Mouse (Mus musculus) stomach, embryonic 15.5 days (tissue): ENCODE results near the gene Lrrc15. TPM values are rescaled to one million over a fixed set of nuclear protein-coding genes. Genes with fewer than 3 reads are reported as not detected.
A peak's percentile ranks its signal among the peaks of the same experiment; 100 is the strongest.

Source experiments
- ATAC-seq: fragments of 200-750 bp; cut with Nextera tagmentation; 2 replicates; pipeline ENCODE4 v1.8.0; 2017; ENCODE audit warnings: low read depth, moderate number of reproducible peaks, moderate TSS enrichment; ENCODE audit not compliant: insufficient read depth, low FRiP score
- H3K27ac ChIP-seq: fragments of 300-500 bp; sonication (generic); 2 replicates; pipeline ENCODE4 v1.5.1; 2015; ENCODE audit warnings: mild to moderate bottlenecking, inconsistent platforms
- H3K27me3 ChIP-seq: fragments of 300-500 bp; sonication (generic); replicated peaks from 2 replicates; pipeline ENCODE4 v1.6.1; 2015; ENCODE audit warnings: inconsistent platforms
- H3K36me3 ChIP-seq: fragments of 300-500 bp; sonication (generic); 2 replicates; pipeline ENCODE4 v1.6.1; 2015; ENCODE audit warnings: inconsistent platforms
- H3K4me1 ChIP-seq: fragments of 300-500 bp; sonication (generic); 2 replicates; pipeline ENCODE4 v1.6.1; 2015; ENCODE audit warnings: inconsistent platforms
- H3K4me2 ChIP-seq: fragments of 300-500 bp; sonication (generic); 2 replicates; pipeline ENCODE4 v1.6.1; 2015; ENCODE audit warnings: mild to moderate bottlenecking, inconsistent platforms
- H3K4me3 ChIP-seq: fragments of 300-500 bp; sonication (generic); replicated peaks from 2 replicates; pipeline ENCODE4 v1.5.1; 2015; ENCODE audit warnings: inconsistent platforms
- H3K9ac ChIP-seq: fragments of 300-500 bp; sonication (generic); 2 replicates; pipeline ENCODE4 v1.6.1; 2015; ENCODE audit warnings: inconsistent platforms
- H3K9me3 ChIP-seq: fragments of 300-500 bp; sonication (generic); 2 replicates; pipeline ENCODE4 v1.6.1; 2016; ENCODE audit warnings: inconsistent platforms
- WGBS: fragments of 180-500 bp; shearing (Covaris S2); methylation state at CpG from one replicate; pipeline ENCODE4 v1.1.7; 2015; 5-methylcytosine and 5-hydroxymethylcytosine counted together
- polyA plus RNA-seq: library from polyadenylated mRNA; unstranded; fragments of >200 nt; fragmentation: Nextera tagmentation; extraction: Ambion mirVana; gene quantifications from 2 replicates; pipeline ENCODE4 v1.2.1, GENCODE M21; 2015

Gene Lrrc15
- polyA plus RNA-seq, 1 experiment from 2014 or later, result 0.39 TPM

DNA sequence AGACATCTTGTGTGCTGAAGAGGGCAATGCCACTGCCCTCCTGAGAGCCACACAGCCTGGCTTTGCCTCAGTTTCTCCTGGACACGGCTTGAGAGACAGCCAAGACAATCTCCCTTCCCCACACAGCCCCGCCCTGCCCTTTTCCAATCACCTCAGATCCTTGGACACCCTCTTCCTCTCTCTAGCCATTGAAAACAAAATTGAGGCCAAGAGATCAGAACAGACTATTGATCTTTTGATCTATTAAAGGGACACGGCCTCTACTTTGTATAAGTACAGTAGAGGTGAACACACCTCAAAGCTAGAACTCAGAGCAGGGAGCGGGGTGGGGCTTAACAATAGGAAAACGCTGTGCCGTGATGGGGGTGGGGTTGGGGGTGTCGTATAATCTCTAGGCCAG lies 24.6 kb downstream of the Lrrc15 start:
- no peak for ATAC-seq
- Histone ChIP-seq H3K9ac (no peak overlapping the region), H3K4me1 (no peaks in the 10 kb centered on the region), H3K4me3 (no peak overlapping the region), H3K27me3 (no peaks in the 10 kb centered on the region), H3K27ac (no peak overlapping the region), H3K4me2 (no peak overlapping the region), H3K9me3 (no peaks in the 10 kb centered on the region), H3K36me3 (no peaks in the 10 kb centered on the region)
- 85% methylated on average over 7 of the region's 7 CpGs for WGBS

GRCm38 (mm10) chr16:30257718-30258117 lies 25.3 kb downstream of the Lrrc15 start:
- 60% methylated on average over 9 of the region's 9 CpGs for WGBS
- H3K9me3 ChIP-seq, result no peaks in the 10 kb centered on the region
- no peak overlapping the region for H3K4me2 ChIP-seq
- H3K4me1 ChIP-seq, result no peaks in the 10 kb centered on the region
- H3K27ac ChIP-seq, result no peak overlapping the region
- H3K4me3 ChIP-seq, result no peak overlapping the region
- no peaks in the 10 kb centered on the region for H3K27me3 ChIP-seq
- H3K9ac ChIP-seq, result no peak overlapping the region
- no peaks in the 10 kb centered on the region for H3K36me3 ChIP-seq
- no peak for ATAC-seq

GRCm38 (mm10) chr16:30255061-30255460 lies 28.0 kb downstream of the Lrrc15 start:
- Histone ChIP-seq H3K27me3 (no peaks in the 10 kb centered on the region), H3K4me2 (no peak overlapping the region), H3K36me3 (no peaks in the 10 kb centered on the region), H3K9me3 (no peaks in the 10 kb centered on the region), H3K4me3 (no peak overlapping the region), H3K27ac (no peak overlapping the region), H3K4me1 (0 out of 2 replicates have a peak, but pooled peaks cover 4% of the 10 kb centered on the region), H3K9ac (no peak overlapping the region)
- 53% methylated on average over 7 of the region's 7 CpGs for WGBS
- ATAC-seq, result no peak

GRCm38 (mm10) chr16:30253900-30254299 lies 29.2 kb downstream of the Lrrc15 start:
- H3K27ac ChIP-seq, result no peak overlapping the region
- H3K4me1 ChIP-seq, result 0 out of 2 replicates have a peak, but pooled peaks cover 4% of the 10 kb centered on the region

DNA sequence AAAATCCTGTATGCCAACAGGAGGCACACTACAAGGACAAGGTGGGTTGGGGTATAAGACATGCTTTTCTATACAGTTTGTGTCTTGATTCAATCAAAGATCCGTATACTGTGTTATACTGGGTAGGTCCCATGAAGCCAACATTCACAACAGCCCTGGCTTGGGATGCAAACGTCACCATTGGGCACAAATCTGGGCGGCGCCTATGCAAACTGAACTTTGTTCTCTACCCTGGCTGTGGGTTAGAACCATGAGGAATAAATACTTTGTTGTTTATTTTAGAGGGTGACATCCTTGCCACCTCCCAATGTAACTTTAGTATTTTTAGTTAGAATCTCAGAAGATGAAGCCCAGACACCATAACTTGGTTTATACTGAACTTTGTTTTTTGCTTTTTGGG lies 29.7 kb downstream of the Lrrc15 start:
- Histone ChIP-seq H3K4me1 (0 out of 2 replicates have a peak, but pooled peaks cover 4% of the 10 kb centered on the region), H3K36me3 (no peaks in the 10 kb centered on the region), H3K4me3 (no peak overlapping the region), H3K27ac (no peak overlapping the region), H3K9ac (no peak overlapping the region), H3K4me2 (no peak overlapping the region), H3K27me3 (no peaks in the 10 kb centered on the region), H3K9me3 (no peaks in the 10 kb centered on the region)
- no peak for ATAC-seq
- WGBS, result 76% methylated on average over 4 of the region's 4 CpGs

More at GRCm38 (mm10) chr16:30253900-30254299, 29.2 kb downstream of the Lrrc15 start:
- Histone ChIP-seq H3K9me3 (no peaks in the 10 kb centered on the region), H3K27me3 (no peaks in the 10 kb centered on the region), H3K4me2 (no peak overlapping the region), H3K4me3 (no peak overlapping the region), H3K9ac (no peak overlapping the region), H3K36me3 (no peaks in the 10 kb centered on the region)
- no peak for ATAC-seq
- 64% methylated on average over 9 of the region's 9 CpGs for WGBS

DNA sequence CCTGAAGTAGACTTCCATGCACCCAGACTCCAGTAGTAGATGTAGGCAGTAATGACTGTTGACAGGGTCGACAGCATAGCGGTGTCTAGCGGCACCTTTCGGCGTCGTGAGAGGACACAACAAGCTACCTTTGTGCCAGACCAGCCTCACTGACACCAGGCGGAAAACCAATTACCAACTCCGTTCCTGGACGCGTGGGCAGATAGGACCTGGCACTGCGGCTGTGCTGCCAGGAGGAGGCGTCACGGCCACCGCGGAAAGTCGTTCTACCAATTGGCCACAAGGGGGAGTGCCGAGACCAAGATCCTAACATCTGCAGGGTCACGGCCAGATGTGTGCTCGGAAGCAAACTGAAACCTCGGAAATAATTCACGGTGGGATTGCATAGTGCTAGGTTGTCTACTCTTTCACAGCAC lies 31.0 kb downstream of the Lrrc15 start:
- no peaks in the 10 kb centered on the region for H3K9me3 ChIP-seq
- 0 out of 2 replicates have a peak, but pooled peaks cover 4% of the 10 kb centered on the region for H3K4me1 ChIP-seq
- H3K27ac ChIP-seq, result no peak overlapping the region
- no peak overlapping the region for H3K9ac ChIP-seq
- peak overlapping the region; percentile 52 for H3K4me2 ChIP-seq
- 1% methylated on average over 21 of the region's 21 CpGs for WGBS
- no peaks in the 10 kb centered on the region for H3K27me3 ChIP-seq
- H3K36me3 ChIP-seq, result no peaks in the 10 kb centered on the region
- peak overlapping the region; percentile 12 for H3K4me3 ChIP-seq
- peak; percentile 53; the same call in 1 of the 2 replicates for ATAC-seq

DNA sequence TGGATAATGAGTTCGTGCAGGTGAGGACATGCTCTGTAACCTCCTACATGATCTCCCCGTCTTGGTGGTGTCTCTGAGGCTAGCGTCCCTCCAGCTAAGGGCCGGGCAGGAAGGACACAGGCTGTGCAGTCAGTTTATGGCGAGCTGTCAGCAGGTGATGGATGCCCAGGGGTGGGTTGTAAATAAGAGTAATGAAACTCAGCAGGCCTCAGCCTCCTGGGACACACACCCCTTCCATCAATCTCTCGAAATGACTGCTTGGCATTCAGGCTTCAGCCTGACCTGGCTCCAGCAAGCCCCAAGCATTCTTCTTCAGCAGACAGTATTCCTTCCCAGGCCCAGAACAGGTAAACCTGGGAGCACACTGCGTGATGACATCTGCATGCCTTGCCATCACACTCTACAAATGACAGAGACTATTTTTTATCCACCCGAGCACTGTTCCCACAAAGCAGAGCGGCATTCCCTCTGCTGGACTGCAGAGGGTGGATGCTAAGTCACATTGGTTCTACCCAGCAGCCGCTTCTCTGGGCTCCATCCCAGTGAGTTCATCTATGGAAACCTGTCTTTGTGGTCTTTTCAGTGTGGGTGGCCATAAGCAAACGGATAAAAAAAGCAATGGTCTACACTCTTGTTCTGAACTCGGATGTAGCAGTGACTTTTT lies 38.9 kb downstream of the Lrrc15 start:
- WGBS, result 37% methylated on average over 12 of the region's 12 CpGs
- no peak for ATAC-seq
- Histone ChIP-seq H3K27ac (no peak overlapping the region), H3K4me1 (no peaks in the 10 kb centered on the region; the same call in 1 of the 2 replicates), H3K9ac (no peak overlapping the region), H3K27me3 (no peaks in the 10 kb centered on the region), H3K9me3 (no peaks in the 10 kb centered on the region), H3K4me3 (no peak overlapping the region), H3K4me2 (no peak overlapping the region), H3K36me3 (no peaks in the 10 kb centered on the region)

GRCm38 (mm10) chr16:30241623-30242022 lies 41.4 kb downstream of the Lrrc15 start:
- Histone ChIP-seq H3K36me3 (no peaks in the 10 kb centered on the region), H3K27ac (no peak overlapping the region), H3K27me3 (no peaks in the 10 kb centered on the region), H3K4me3 (no peak overlapping the region), H3K9me3 (no peaks in the 10 kb centered on the region), H3K4me1 (no peaks in the 10 kb centered on the region; the same call in 1 of the 2 replicates), H3K4me2 (no peak overlapping the region), H3K9ac (no peak overlapping the region)
- WGBS, result 20% methylated on average over 2 of the region's 2 CpGs
- ATAC-seq, result no peak

DNA sequence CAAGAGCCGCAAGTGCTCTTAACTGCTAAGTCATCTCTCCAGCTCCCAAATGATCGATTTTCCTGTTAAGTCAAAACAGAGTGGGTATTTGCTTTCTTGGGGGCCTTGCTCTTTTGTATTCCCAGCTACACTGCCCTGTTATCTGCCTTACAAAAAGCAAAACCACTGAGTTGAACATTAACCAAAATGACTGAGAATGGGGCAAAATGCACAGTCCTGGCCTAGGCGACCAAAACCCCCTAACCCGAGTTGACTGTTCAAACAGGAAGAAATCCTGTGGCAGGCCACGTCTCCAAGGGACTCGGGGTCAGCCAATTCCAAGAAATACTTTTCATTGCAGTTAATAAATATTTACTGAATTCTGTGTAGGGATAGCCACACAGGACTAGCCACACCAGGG lies 44.3 kb downstream of the Lrrc15 start:
- no peak overlapping the region for H3K9ac ChIP-seq
- no peak for ATAC-seq
- H3K27ac ChIP-seq, result no peak overlapping the region
- H3K9me3 ChIP-seq, result no peaks in the 10 kb centered on the region
- H3K4me1 ChIP-seq, result peaks cover 15% of the 10 kb centered on the region
- no peaks in the 10 kb centered on the region for H3K27me3 ChIP-seq
- no peak overlapping the region for H3K4me2 ChIP-seq
- 54% methylated on average over 6 of the region's 6 CpGs for WGBS
- H3K4me3 ChIP-seq, result no peak overlapping the region
- H3K36me3 ChIP-seq, result no peaks in the 10 kb centered on the region

DNA sequence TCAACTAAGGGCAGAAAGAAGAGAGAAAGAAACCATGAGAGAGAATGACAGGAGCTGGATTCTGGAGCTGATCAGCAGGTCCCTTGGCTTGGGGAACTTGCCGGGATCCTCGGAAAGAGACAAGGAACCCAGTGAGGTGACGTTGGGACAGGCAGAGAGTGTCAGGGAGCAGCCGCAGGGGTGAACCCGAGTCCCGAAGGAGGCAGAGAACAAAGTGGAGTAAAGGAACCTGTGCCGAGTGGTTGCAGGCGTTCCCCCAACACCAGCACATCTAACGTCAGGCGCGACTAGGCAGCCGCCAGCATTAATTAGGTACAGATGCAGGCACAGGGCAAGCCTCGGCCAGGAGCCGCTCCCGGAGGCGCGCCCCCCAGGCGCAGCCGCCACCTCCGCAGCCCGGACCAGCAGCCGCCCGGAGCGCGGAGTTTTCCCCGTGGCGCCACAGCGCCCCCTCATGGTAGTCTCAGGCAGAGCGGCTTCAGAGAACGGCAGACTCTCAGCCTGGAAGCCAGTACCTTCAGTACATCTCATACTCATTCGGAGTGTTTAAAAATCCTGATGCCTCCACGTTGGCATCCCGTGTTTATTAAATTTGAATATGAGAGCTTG lies 46.9 kb downstream of the Lrrc15 start:
- peak overlapping the region; percentile 80 for H3K4me2 ChIP-seq
- WGBS, result under 1% methylated on average over 33 of the region's 33 CpGs
- peak; percentile 75 for ATAC-seq
- peak overlapping the region; percentile 13; the same call in 1 of the 2 replicates for H3K9ac ChIP-seq
- H3K27me3 ChIP-seq, result no peaks in the 10 kb centered on the region
- no peaks in the 10 kb centered on the region for H3K9me3 ChIP-seq
- no peaks in the 10 kb centered on the region for H3K36me3 ChIP-seq
- peak overlapping the region; percentile 62 for H3K27ac ChIP-seq
- H3K4me1 ChIP-seq, result peaks cover 25% of the 10 kb centered on the region
- peak overlapping the region; percentile 40 for H3K4me3 ChIP-seq

DNA sequence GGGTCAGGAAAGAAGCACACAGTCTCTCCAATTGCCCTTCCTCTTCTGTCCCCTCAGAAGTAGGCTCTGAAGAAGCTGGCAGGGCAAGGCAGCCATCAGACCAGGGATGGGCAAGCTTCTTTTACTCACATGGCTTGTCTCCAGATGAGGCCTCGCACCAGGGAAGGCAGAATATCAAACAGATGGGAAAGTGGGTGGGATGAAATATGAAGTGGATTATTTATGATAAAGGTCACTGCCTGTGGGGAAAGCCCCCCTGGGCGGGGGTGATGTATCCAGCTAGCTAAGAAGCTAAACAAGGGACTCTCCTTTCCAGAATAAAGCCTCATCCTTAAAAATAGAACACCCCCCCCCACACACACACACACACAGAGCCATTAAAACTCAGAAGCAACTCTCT lies 47.5 kb downstream of the Lrrc15 start:
- no peak for ATAC-seq
- Histone ChIP-seq H3K27me3 (no peaks in the 10 kb centered on the region), H3K4me1 (peaks cover 25% of the 10 kb centered on the region), H3K4me3 (no peak overlapping the region), H3K27ac (no peak overlapping the region), H3K9ac (no peak overlapping the region), H3K4me2 (peak overlapping the region; percentile 80), H3K36me3 (no peaks in the 10 kb centered on the region), H3K9me3 (no peaks in the 10 kb centered on the region)
- WGBS, result 21% methylated on average over 2 of the region's 2 CpGs
